Mouse (Mus musculus): ENCODE results near the gene Emid1. TPM values are rescaled to one million over a fixed set of nuclear protein-coding genes. Genes with fewer than 3 reads are reported as not detected.

Emid1 gene
- polyA plus RNA-seq, 1 experiment from 2014 or later: 41.9 TPM

DNA sequence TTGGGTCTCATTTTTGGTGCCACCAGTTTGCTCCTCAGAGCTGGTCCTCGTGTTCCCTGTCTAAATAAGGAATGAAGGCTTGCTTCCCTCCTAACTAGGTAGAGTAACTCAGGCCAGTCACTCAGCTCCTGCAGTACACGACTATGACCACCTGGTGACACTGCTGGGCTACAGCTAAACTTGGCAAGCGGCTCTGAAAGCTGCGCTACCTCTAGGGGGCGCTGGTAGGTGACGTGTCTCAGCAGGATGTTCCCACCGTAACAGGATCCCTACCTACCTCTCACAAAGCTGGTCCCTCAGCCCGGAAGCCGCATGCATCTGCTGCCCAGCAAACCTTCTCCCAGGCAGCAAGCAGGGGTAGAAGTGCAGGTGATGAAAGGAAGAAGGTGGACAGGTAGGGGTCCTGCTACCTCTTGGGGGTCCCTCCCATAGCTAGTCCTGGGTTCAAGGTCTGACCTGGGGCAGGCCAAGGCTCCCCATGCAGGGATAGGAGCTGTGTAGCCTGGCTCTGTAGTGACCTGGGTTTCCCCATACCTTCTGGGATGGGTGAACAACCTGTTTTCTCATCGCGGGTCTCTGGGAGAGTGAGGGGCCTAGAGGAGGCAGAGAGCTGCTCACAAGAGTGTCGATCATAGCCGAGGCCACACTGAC, 37.0 kb downstream of the Emid1 start:
- no peak overlapping the region for H3K4me2 ChIP-seq (ENCODE audit: low read depth, low read length)
- no peak overlapping the region for H3K9ac ChIP-seq (ENCODE audit: low read depth, low read length)
- no peaks in the 10 kb centered on the region for H3K9me3 ChIP-seq (ENCODE audit: control insufficient read depth, low read length)
- no peak overlapping the region for H3K4me3 ChIP-seq (ENCODE audit: low read depth, low read length)
- ATAC-seq (ENCODE audit: low read depth) (peak; percentile 75), DNase-seq (ENCODE audit: low spot score) (peak; percentile 88)
- no peak overlapping the region for H3K27ac ChIP-seq (replicated peaks; ENCODE audit: low read depth, low read length)
- H3K27me3 ChIP-seq (replicated peaks; ENCODE audit: control insufficient read depth, insufficient read depth, low read length): no peaks in the 10 kb centered on the region
- 28% methylated on average over 13 of the region's 13 CpGs for WGBS
- no peaks in the 10 kb centered on the region for H3K4me1 ChIP-seq (ENCODE audit: control insufficient read depth, insufficient read depth, low read length)
- H3K36me3 ChIP-seq (ENCODE audit: control insufficient read depth, insufficient read depth, low read length): no peaks in the 10 kb centered on the region

DNA sequence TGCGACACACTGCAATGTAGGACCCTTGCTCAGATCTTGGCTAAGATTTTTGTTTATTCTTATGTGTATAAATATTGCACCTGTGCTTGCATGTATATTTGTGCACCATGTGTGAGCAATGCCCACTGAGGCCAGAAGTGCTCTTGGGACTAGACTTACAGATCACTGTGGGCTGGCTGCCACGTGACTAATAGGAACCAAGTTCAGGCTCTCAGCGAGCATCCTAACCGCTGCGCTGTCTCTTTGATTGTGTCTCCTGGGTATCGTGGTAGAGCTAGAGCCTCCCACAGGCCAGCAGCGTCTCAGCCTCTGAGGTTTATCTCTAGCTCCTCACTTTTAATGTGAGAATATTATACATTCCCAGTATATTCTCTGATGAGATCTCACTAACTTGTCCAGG, 38.4 kb downstream of the Emid1 start:
- no peaks in the 10 kb centered on the region for H3K4me1 ChIP-seq (ENCODE audit: control insufficient read depth, insufficient read depth, low read length)
- no peak overlapping the region for H3K4me3 ChIP-seq (ENCODE audit: low read depth, low read length)
- no peaks in the 10 kb centered on the region for H3K36me3 ChIP-seq (ENCODE audit: control insufficient read depth, insufficient read depth, low read length)
- 71% methylated on average over 7 of the region's 7 CpGs for WGBS
- H3K9me3 ChIP-seq (ENCODE audit: control insufficient read depth, low read length): no peaks in the 10 kb centered on the region
- no peaks in the 10 kb centered on the region for H3K27me3 ChIP-seq (replicated peaks; ENCODE audit: control insufficient read depth, insufficient read depth, low read length)
- H3K27ac ChIP-seq (replicated peaks; ENCODE audit: low read depth, low read length): no peak overlapping the region
- DNase-seq (ENCODE audit: low spot score) (peak; percentile 31), ATAC-seq (ENCODE audit: low read depth) (no peak)
- H3K9ac ChIP-seq (ENCODE audit: low read depth, low read length): no peak overlapping the region
- H3K4me2 ChIP-seq (ENCODE audit: low read depth, low read length): no peak overlapping the region

DNA sequence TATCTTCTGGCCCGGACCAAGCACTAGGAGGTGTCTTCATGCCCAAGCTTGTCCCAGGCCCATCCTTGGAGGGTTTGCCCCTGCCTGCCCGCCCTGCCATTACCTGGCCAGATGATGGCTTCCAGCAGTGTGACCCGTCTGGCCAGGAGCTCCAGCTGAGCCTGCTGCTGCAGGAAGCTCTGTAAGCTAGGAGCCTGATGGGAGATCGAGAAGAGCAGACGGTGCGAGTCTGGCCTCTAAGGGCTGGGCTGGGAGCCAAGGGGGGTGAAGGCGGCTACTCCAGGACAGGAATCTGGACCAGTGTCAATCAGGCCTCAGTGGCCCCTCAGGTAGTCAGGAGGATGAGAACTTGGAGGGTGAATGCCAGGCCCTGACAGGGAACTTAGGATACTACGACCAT, 42.6 kb downstream of the Emid1 start:
- H3K9me3 ChIP-seq (ENCODE audit: control insufficient read depth, low read length): no peaks in the 10 kb centered on the region
- H3K36me3 ChIP-seq (ENCODE audit: control insufficient read depth, insufficient read depth, low read length): peaks cover 6% of the 10 kb centered on the region; the same call in 1 of the 2 replicates
- DNase-seq (ENCODE audit: low spot score): no peak
- no peak for ATAC-seq (ENCODE audit: low read depth)
- H3K4me3 ChIP-seq (ENCODE audit: low read depth, low read length): no peak overlapping the region
- H3K4me2 ChIP-seq (ENCODE audit: low read depth, low read length): no peak overlapping the region
- H3K27me3 ChIP-seq (replicated peaks; ENCODE audit: control insufficient read depth, insufficient read depth, low read length): no peaks in the 10 kb centered on the region
- H3K9ac ChIP-seq (ENCODE audit: low read depth, low read length): no peak overlapping the region
- 64% methylated on average over 7 of the region's 8 CpGs for WGBS
- no peak overlapping the region for H3K27ac ChIP-seq (replicated peaks; ENCODE audit: low read depth, low read length)
- H3K4me1 ChIP-seq (ENCODE audit: control insufficient read depth, insufficient read depth, low read length): no peaks in the 10 kb centered on the region

DNA sequence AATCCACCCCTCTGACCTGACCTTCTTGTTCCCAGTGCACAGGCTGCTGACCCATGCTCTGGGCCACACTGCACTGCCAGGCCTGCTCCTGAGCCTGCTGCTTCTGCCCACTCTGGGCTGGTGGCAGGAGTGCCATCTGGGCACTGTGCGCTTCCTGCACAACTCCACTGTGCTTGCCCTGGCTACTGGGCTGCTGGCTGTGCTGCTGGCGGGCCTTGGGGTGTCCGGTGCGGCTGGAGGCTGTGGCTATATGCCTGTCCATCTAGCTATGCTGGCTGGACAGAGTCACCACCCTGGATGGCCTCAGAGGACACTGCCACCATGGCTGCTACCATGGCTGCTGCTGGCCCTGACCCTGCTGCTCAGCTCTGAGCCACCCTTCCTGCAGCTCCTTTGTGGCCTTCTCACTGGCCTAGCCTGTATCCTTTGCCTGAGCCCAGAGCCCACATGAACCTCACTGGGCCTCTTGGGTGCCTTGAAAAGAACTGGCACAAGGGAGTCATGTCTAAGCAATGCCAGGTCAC, 48.0 kb downstream of the Emid1 start:
- Histone ChIP-seq H3K27ac (replicated peaks; ENCODE audit: low read depth, low read length) (no peak overlapping the region), H3K4me2 (ENCODE audit: low read depth, low read length) (no peak overlapping the region), H3K36me3 (ENCODE audit: control insufficient read depth, insufficient read depth, low read length) (peaks cover 12% of the 10 kb centered on the region; the same call in 1 of the 2 replicates), H3K4me3 (ENCODE audit: low read depth, low read length) (no peak overlapping the region), H3K9ac (ENCODE audit: low read depth, low read length) (no peak overlapping the region), H3K9me3 (ENCODE audit: control insufficient read depth, low read length) (no peaks in the 10 kb centered on the region), H3K4me1 (ENCODE audit: control insufficient read depth, insufficient read depth, low read length) (peaks cover 7% of the 10 kb centered on the region; the same call in 1 of the 2 replicates), H3K27me3 (replicated peaks; ENCODE audit: control insufficient read depth, insufficient read depth, low read length) (no peaks in the 10 kb centered on the region)
- no peak for DNase-seq (ENCODE audit: low spot score)
- ATAC-seq (ENCODE audit: low read depth): no peak
- 100% methylated on average over 2 of the region's 4 CpGs for WGBS

DNA sequence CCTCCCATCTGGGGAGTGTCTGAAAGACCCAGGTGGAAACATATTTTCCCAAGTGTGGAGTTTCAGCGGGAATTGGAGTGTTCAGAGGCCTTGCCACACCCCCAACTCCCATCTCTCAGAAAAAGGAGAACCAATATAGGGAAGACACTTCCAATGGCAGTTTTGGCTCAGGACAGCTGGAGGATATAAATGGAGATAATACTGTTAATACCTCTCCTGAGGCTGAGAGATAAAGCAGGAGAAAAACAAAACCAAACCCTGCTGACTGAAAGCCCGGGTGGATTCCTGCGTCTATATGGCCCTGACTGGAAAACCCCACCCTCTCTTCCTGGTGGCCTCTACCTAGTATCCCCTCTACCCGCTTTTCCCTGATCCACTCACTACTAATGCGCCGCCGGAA, 49.7 kb downstream of the Emid1 start:
- Histone ChIP-seq H3K4me2 (ENCODE audit: low read depth, low read length) (no peak overlapping the region), H3K36me3 (ENCODE audit: control insufficient read depth, insufficient read depth, low read length) (peaks cover 12% of the 10 kb centered on the region; the same call in 1 of the 2 replicates), H3K27ac (replicated peaks; ENCODE audit: low read depth, low read length) (no peak overlapping the region), H3K9me3 (ENCODE audit: control insufficient read depth, low read length) (no peaks in the 10 kb centered on the region), H3K9ac (ENCODE audit: low read depth, low read length) (no peak overlapping the region), H3K27me3 (replicated peaks; ENCODE audit: control insufficient read depth, insufficient read depth, low read length) (no peaks in the 10 kb centered on the region), H3K4me1 (ENCODE audit: control insufficient read depth, insufficient read depth, low read length) (peaks cover 7% of the 10 kb centered on the region; the same call in 1 of the 2 replicates), H3K4me3 (ENCODE audit: low read depth, low read length) (no peak overlapping the region)
- ATAC-seq (ENCODE audit: low read depth) (no peak), DNase-seq (ENCODE audit: low spot score) (no peak)
- 85% methylated on average over 7 of the region's 7 CpGs for WGBS

DNA sequence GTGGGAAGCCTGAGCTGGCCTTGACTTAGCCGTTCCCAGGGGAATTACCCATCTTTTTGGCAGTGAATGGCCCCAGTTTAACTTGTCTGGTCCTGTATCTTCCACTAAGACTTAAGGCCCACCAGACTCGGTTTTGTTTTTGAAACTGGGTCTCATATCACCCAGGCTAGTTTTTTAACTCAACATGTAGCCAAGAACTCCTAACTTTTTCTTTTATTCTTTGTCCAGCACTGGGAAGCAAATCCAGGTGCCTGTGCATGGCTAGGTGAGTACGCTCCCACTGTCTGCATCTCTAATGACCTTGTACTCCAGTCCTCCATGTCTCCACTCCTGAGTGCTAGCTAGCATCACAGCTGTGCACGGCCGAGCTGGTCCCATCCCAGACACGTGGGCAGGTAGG, 50.4 kb downstream of the Emid1 start:
- WGBS: 75% methylated on average over 6 of the region's 6 CpGs

DNA sequence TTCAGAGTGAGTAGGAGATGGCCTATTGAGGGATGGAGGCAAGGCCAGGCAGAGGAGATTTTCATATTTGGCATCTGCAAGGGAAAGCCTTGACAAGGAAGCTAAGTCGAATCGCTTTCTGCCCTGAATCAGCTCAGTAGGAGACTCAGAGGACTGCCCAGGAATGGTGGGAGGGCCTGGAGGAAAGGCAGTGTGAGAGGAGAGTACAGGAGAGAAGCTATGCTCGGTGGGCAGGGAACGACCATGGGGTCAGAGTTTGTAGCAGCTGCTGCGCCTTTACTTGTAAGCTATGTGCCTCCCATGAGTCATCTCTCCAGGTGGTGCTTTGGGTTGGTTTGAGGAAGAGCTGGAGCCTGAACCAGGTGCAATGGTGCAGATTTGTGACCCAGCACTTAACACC, 51.3 kb downstream of the Emid1 start:
- no peak overlapping the region for H3K27ac ChIP-seq (replicated peaks; ENCODE audit: low read depth, low read length)
- H3K4me2 ChIP-seq (ENCODE audit: low read depth, low read length): peak overlapping the region; percentile 88
- H3K27me3 ChIP-seq (replicated peaks; ENCODE audit: control insufficient read depth, insufficient read depth, low read length): no peaks in the 10 kb centered on the region
- no peak for DNase-seq (ENCODE audit: low spot score)
- peak overlapping the region; percentile 98; the same call in 1 of the 2 replicates for H3K9ac ChIP-seq (ENCODE audit: low read depth, low read length)
- peak overlapping the region; percentile 91 for H3K4me3 ChIP-seq (ENCODE audit: low read depth, low read length)
- H3K36me3 ChIP-seq (ENCODE audit: control insufficient read depth, insufficient read depth, low read length): peaks cover 12% of the 10 kb centered on the region; the same call in 1 of the 2 replicates
- 31% methylated on average over 5 of the region's 5 CpGs for WGBS
- ATAC-seq (ENCODE audit: low read depth): no peak
- no peaks in the 10 kb centered on the region for H3K9me3 ChIP-seq (ENCODE audit: control insufficient read depth, low read length)
- H3K4me1 ChIP-seq (ENCODE audit: control insufficient read depth, insufficient read depth, low read length): peaks cover 19% of the 10 kb centered on the region

More for the DNA sequence above, 50.4 kb downstream of the Emid1 start:
- DNase-seq (ENCODE audit: low spot score): no peak
- Histone ChIP-seq H3K27me3 (replicated peaks; ENCODE audit: control insufficient read depth, insufficient read depth, low read length) (no peaks in the 10 kb centered on the region), H3K4me2 (ENCODE audit: low read depth, low read length) (no peak overlapping the region), H3K9me3 (ENCODE audit: control insufficient read depth, low read length) (no peaks in the 10 kb centered on the region), H3K4me3 (ENCODE audit: low read depth, low read length) (no peak overlapping the region), H3K27ac (replicated peaks; ENCODE audit: low read depth, low read length) (no peak overlapping the region), H3K9ac (ENCODE audit: low read depth, low read length) (no peak overlapping the region), H3K4me1 (ENCODE audit: control insufficient read depth, insufficient read depth, low read length) (peaks cover 12% of the 10 kb centered on the region), H3K36me3 (ENCODE audit: control insufficient read depth, insufficient read depth, low read length) (peaks cover 12% of the 10 kb centered on the region; the same call in 1 of the 2 replicates)
- no peak for ATAC-seq (ENCODE audit: low read depth)

DNA sequence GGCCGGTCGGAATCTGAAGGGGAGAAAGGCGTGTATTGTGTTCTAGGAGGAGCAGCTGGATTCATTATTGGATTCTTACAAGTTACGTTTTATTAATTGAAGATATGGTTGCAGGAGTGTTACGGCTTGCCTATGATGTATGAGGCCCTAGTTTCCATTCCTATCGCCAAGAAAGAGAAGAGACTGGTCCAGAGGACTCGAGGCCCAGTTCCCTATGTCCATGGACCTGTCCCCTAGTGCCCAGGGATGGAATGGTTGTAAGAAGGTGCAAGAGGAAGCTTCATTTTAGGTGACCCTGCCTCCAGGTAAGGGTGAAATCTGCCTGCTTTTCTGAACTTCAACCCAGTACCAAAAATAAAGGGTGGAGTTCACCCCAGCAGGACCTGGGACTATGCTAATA, 51.8 kb downstream of the Emid1 start:
- no peaks in the 10 kb centered on the region for H3K9me3 ChIP-seq (ENCODE audit: control insufficient read depth, low read length)
- ATAC-seq (ENCODE audit: low read depth) (no peak), DNase-seq (ENCODE audit: low spot score) (no peak)
- H3K4me1 ChIP-seq (ENCODE audit: control insufficient read depth, insufficient read depth, low read length): peaks cover 20% of the 10 kb centered on the region
- no peaks in the 10 kb centered on the region for H3K27me3 ChIP-seq (replicated peaks; ENCODE audit: control insufficient read depth, insufficient read depth, low read length)
- peaks cover 12% of the 10 kb centered on the region; the same call in 1 of the 2 replicates for H3K36me3 ChIP-seq (ENCODE audit: control insufficient read depth, insufficient read depth, low read length)
- H3K4me2 ChIP-seq (ENCODE audit: low read depth, low read length): peak overlapping the region; percentile 88
- peak overlapping the region; percentile 98 for H3K27ac ChIP-seq (replicated peaks; ENCODE audit: low read depth, low read length)
- 2% methylated on average over 7 of the region's 7 CpGs for WGBS
- H3K9ac ChIP-seq (ENCODE audit: low read depth, low read length): peak overlapping the region; percentile 98
- H3K4me3 ChIP-seq (ENCODE audit: low read depth, low read length): peak overlapping the region; percentile 91

Measured in embryonic facial prominence, embryonic 14.5 days (tissue).